Comparison of ENCODE assay signal across 9 mouse cellular contexts in genomic region chr16:90882501-90882977, GRCm38 (mm10). TPM values are rescaled to one million over a fixed set of nuclear protein-coding genes. Genes with fewer than 3 reads are reported as not detected.
DNase-seq lines count a peak whose midpoint lies in the region; TF ChIP-seq lines count a peak whose summit lies in the region.
"Had no signal": no experiment of that assay in that cellular context is flagged by ENCODE, and none has a peak within 500 bp of the region (broad histone marks: within the 10 kb centered on the region; RNA-seq: fewer than 3 reads in every experiment).

No protein-coding gene starts in this region.

- H3K4me1 ChIP-seq in thymus, adult 2 months (replicated peaks; ENCODE audit: control insufficient read depth, insufficient read depth, low read length), result no peaks in the 10 kb centered on the region

- no peaks in the 10 kb centered on the region for H3K27me3 ChIP-seq in thymus, adult 2 months (ENCODE audit: control insufficient read depth, insufficient read depth, low read length)

- 68% methylated on average over 8 of the region's 8 CpGs for WGBS in thymus, adult 2 months

- no peak overlapping the region for H3K4me3 ChIP-seq in thymus, adult 2 months (ENCODE audit: control insufficient read depth, insufficient read depth, low read length)

- DNase-seq in cerebellum, postnatal 10 days, result peak; percentile 52 to 71
- no peak for DNase-seq in cerebellum, postnatal 36 days
- DNase-seq in NIH3T3 (ENCODE audit: low read depth), result peak; percentile 82
- peak; percentile 62 to 71 for DNase-seq in heart, adult 18-20 months
- peak; percentile 30 to 45 for DNase-seq in kidney, postnatal 36 days
- no peak for DNase-seq in left cerebral cortex, adult 18-20 months (ENCODE audit: low spot score in 2 of 2)
- DNase-seq in c-Kit-positive CD71-positive TER-119-positive erythroid progenitor cells, embryonic 14.5 days (ENCODE audit: low spot score), result no peak
- no peak for DNase-seq in thymus, adult 2 months
- DNase-seq: right cerebral cortex, postnatal 25 days had no signal

- TF ChIP-seq CTCF in thymus, adult 2 months (IDR thresholded peaks at IDR 0.05; ENCODE audit: borderline replicate concordance, control insufficient read depth, extremely low read depth, insufficient read depth, low read length, poor library complexity), result no peak

- H3K27ac ChIP-seq in thymus, adult 2 months (ENCODE audit: control insufficient read depth, insufficient read depth, low read length), result no peak overlapping the region

- TF ChIP-seq POLR2A in thymus, adult 2 months (IDR thresholded peaks at IDR 0.05; ENCODE audit: control insufficient read depth, extremely low read depth, insufficient read depth, low read length, poor library complexity), result no peak

- H3K36me3 ChIP-seq in thymus, adult 2 months (ENCODE audit: control insufficient read depth, insufficient read depth, low read length), result no peaks in the 10 kb centered on the region

RNA-seq across cellular contexts. Expression of gene Cfap298, which starts 52.4 kb away (rescaled TPM):
- total RNA-seq in heart, adult 18-20 months (2021), result 10 to 100 TPM; 25.8 to 30.1 TPM
- 10 to 100 TPM; 39.8 to 48.0 TPM for total RNA-seq in left cerebral cortex, adult 18-20 months (2021)
- 20.7 and 25.3 TPM in 2 replicates for polyA plus RNA-seq in thymus, adult 2 months (2012; rRNA removed)

RNA-seq across cellular contexts. Expression of gene Eva1c, which starts 56.0 kb away (rescaled TPM):
- total RNA-seq in heart, adult 18-20 months (2021), result 1 to 10 TPM; 1.7 to 3.1 TPM
- total RNA-seq in left cerebral cortex, adult 18-20 months (2021), result 1 to 10 TPM; 3.0 to 3.3 TPM
- polyA plus RNA-seq in thymus, adult 2 months (2012; rRNA removed), result 2.0 TPM in 2 replicates

Comparison
In these comparisons a context has a peak if more than half of its experiments do, and no peak if none do; other contexts are left out.
1. DNase-seq: peak in cerebellum, postnatal 10 days (2 of 2), NIH3T3 (single experiment), heart, adult 18-20 months (2 of 2) and kidney, postnatal 36 days (2 of 2); none in cerebellum, postnatal 36 days (0 of 2), left cerebral cortex, adult 18-20 months (0 of 2), c-Kit-positive CD71-positive TER-119-positive erythroid progenitor cells, embryonic 14.5 days (single experiment) and thymus, adult 2 months (single experiment).